Mouse (Mus musculus): ENCODE measurements at regions not wholly inside any gene's neighbourhood (a gene's known extent, or its start where the extent isn't known, plus 50 kb on each side); places are given as distances from the start of the nearest gene placed in this dataset.

DNA sequence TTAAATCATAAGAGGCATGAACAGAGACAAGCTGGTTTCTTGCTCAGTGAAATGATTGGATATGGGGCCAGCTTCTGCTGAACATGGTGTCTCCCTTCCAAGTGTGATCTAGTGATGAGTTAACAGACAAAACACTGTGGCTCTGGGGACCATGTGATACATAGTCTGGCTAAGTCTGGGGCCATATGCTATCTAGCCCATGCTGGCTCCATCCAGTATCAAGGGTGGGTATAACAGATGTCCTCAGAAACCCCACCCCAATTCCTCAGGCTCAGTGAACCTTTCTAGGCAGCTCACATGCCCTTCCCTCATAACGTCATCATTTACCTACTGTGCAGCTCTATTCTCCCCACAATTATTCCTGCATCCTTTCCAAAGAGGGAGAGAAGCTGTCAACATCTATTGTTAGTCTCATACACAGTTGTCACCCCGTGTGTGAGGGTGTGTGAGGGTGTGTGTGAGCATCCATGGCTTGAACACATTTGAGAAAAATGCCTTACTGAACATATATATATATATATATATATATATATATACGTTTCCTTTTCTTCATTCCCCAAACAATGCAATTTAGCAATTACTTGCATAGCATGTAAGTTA lies 73.9 kb upstream of the Wscd1 start:
- DNase-seq = no peak

DNA sequence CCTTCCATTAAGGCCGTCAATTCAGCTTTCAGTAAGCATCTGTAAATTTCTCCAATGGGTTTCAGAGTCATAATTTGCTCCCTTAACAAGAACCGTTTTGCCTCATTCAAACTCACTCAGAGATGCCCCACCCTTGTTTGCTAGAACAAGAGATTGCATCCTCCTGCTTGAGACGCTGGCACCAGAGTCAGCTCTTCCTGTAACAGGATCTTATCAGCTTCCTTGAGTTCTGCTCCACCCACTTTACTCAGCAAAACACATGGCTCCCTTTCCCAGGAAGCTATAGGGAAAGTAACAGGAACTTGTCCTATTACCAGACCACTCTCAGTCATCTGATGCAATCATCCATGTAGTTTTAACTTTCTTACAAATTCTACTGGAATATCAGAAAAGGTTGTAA lies 52.7 kb upstream of the Wscd1 start:
- no peak for DNase-seq

DNA sequence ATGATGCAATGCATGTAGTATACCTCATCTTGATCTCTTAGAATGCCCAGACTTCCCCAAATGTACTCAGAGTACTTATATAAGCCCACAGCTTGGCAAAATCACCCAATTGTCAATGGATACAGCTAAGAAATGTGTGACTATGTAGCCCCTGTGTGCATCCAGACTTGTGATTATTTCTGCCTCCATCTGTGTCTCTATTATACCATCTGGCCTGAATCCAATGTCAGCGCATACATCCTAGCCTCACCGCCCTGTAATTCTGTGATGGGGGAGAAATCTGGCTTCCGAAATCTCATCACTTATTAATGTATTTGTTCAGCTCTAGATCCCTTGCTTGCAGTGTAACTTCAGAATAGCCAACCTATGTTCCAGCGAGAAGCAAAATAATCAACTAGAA lies 50.9 kb upstream of the Wscd1 start:
- no peak for DNase-seq
